Mouse (Mus musculus) hindbrain, embryonic 16.5 days (tissue): ENCODE results near the gene Scgb1b18. TPM values are rescaled to one million over a fixed set of nuclear protein-coding genes. Genes with fewer than 3 reads are reported as not detected.
"Not testable (repeated sequence)": the region's sequence is repeated elsewhere in the genome, so short reads cannot be mapped to it uniquely, and the experiment has no call there.

Experiments used
- ATAC-seq: fragments of 200-750 bp; cut with Nextera tagmentation; 2 replicates; pipeline ENCODE4 v1.8.0; 2017; ENCODE audit warnings: moderate TSS enrichment, moderate library complexity
- H3K27ac ChIP-seq: fragments of 300-500 bp; sonication (generic); 2 replicates; pipeline ENCODE4 v1.5.1; 2014; ENCODE audit warnings: low read depth, mild to moderate bottlenecking, control low read depth, low read length, moderate library complexity
- H3K27me3 ChIP-seq: fragments of 300-500 bp; sonication (generic); replicated peaks from 2 replicates; pipeline ENCODE4 v1.6.1; 2014; ENCODE audit warnings: low read length; ENCODE audit not compliant: control insufficient read depth, insufficient read depth
- H3K36me3 ChIP-seq: fragments of 300-500 bp; sonication (generic); 2 replicates; pipeline ENCODE4 v1.6.1; 2014; ENCODE audit warnings: mild to moderate bottlenecking, low read length, moderate library complexity, mixed read lengths; ENCODE audit not compliant: control insufficient read depth, insufficient read depth
- H3K4me1 ChIP-seq: fragments of 300-500 bp; sonication (generic); 2 replicates; pipeline ENCODE4 v1.6.1; 2014; ENCODE audit warnings: low read depth, low read length; ENCODE audit not compliant: control insufficient read depth, insufficient read depth
- H3K4me2 ChIP-seq: fragments of 300-500 bp; sonication (generic); 2 replicates; pipeline ENCODE4 v1.6.1; 2014; ENCODE audit warnings: mild to moderate bottlenecking, low read length, control low read depth, moderate library complexity
- H3K4me3 ChIP-seq: fragments of 300-500 bp; sonication (generic); 2 replicates; pipeline ENCODE4 v1.5.1; 2014; ENCODE audit warnings: mild to moderate bottlenecking, low read length, control low read depth, moderate library complexity
- H3K9ac ChIP-seq: fragments of 300-500 bp; sonication (generic); 2 replicates; pipeline ENCODE4 v1.6.1; 2014; ENCODE audit warnings: low read depth, mild to moderate bottlenecking, control low read depth, low read length, moderate library complexity
- H3K9me3 ChIP-seq: fragments of 300-500 bp; sonication (generic); 2 replicates; pipeline ENCODE4 v1.6.1; 2014; ENCODE audit warnings: mild to moderate bottlenecking, low read length, moderate library complexity; ENCODE audit not compliant: control insufficient read depth
- WGBS: fragments of 180-500 bp; shearing (Covaris S2); extraction: QIAGEN DNeasy Blood & Tissue Kit; methylation state at CpG from one replicate; pipeline ENCODE4 v1.1.7; 2014; 5-methylcytosine and 5-hydroxymethylcytosine counted together
- polyA plus RNA-seq: library from polyadenylated mRNA; unstranded; fragments of >200 nt; fragmentation: Nextera tagmentation; extraction: Ambion mirVana; gene quantifications from 2 replicates; pipeline ENCODE4 v1.2.1, GENCODE M21; 2015

Scgb1b18 gene
- polyA plus RNA-seq = not detected in 2 replicates

- not testable (repeated sequence) for H3K4me1 ChIP-seq, H3K36me3 ChIP-seq, H3K9ac ChIP-seq, H3K9me3 ChIP-seq, H3K27ac ChIP-seq, ATAC-seq, H3K4me2 ChIP-seq, H3K27me3 ChIP-seq, H3K4me3 ChIP-seq
- no CpG with 5 or more reads among the region's 2 CpGs for WGBS
Observed at GRCm38 (mm10) chr7:33185268-33185667, at the start of gene Scgb1b18. Scgb1b18 (plus strand) TSS chr7:33185568.

GRCm38 (mm10) chr7:33173764-33174163 lies 11.6 kb upstream of the Scgb1b18 start, which contains the start of gene Scgb2b18:
Scgb2b18 (minus strand) TSS chr7:33173864.
- not testable (repeated sequence) for H3K36me3 ChIP-seq, H3K9me3 ChIP-seq, H3K4me1 ChIP-seq, ATAC-seq, H3K4me2 ChIP-seq, H3K27ac ChIP-seq, H3K4me3 ChIP-seq, H3K27me3 ChIP-seq, H3K9ac ChIP-seq
- 68% methylated on average over 2 of the region's 2 CpGs for WGBS

Other genes starting within 250 kb of the Scgb1b18 start
- not detected in 2 replicates for gene Scgb2b17, start 129.0 kb upstream of the Scgb1b18 start, polyA plus RNA-seq
- gene Scgb1b17, start 122.1 kb upstream of the Scgb1b18 start, polyA plus RNA-seq = not detected in 2 replicates
- gene Scgb2b18, start 11.7 kb upstream of the Scgb1b18 start, polyA plus RNA-seq = not detected in 2 replicates
- not detected in 2 replicates for gene Scgb2b19, start 94.8 kb downstream of the Scgb1b18 start, polyA plus RNA-seq
- not detected in 2 replicates for gene Scgb1b19, start 101.7 kb downstream of the Scgb1b18 start, polyA plus RNA-seq
- not detected in 2 replicates for gene Scgb2b20, start 180.8 kb downstream of the Scgb1b18 start, polyA plus RNA-seq
- gene Scgb1b20, start 187.7 kb downstream of the Scgb1b18 start, polyA plus RNA-seq = not detected in 2 replicates